Comparison of ENCODE assay signal across 10 mouse cellular contexts in genomic region chr3:95499024-95499423, GRCm38 (mm10). TPM values are rescaled to one million over a fixed set of nuclear protein-coding genes. Genes with fewer than 3 reads are reported as not detected.
DNase-seq lines count a peak whose midpoint lies in the region; ATAC-seq and TF ChIP-seq lines count a peak whose summit lies in the region.
"Had no signal": no experiment of that assay in that cellular context is flagged by ENCODE, and none has a peak within 500 bp of the region (broad histone marks: within the 10 kb centered on the region; RNA-seq: fewer than 3 reads in every experiment).

Ctsk (plus strand) TSS chr3:95499256.

- peaks cover 21% of the 10 kb centered on the region for H3K36me3 ChIP-seq in kidney, embryonic 16.5 days (ENCODE audit: insufficient read depth, low read length)
- H3K36me3 ChIP-seq in embryonic facial prominence, embryonic 14.5 days (ENCODE audit: control insufficient read depth, insufficient read depth, low read length) = peaks cover 32% of the 10 kb centered on the region
- peaks cover 3% of the 10 kb centered on the region; the same call in 1 of the 2 replicates for H3K36me3 ChIP-seq in intestine, embryonic 16.5 days (ENCODE audit: control insufficient read depth, insufficient read depth, low read length)

- H3K27me3 ChIP-seq in kidney, embryonic 16.5 days (ENCODE audit: insufficient read depth, low read length) = no peaks in the 10 kb centered on the region
- no peaks in the 10 kb centered on the region for H3K27me3 ChIP-seq in embryonic facial prominence, embryonic 14.5 days (replicated peaks; ENCODE audit: control insufficient read depth, insufficient read depth, low read length)
- H3K27me3 ChIP-seq in intestine, embryonic 16.5 days (replicated peaks; ENCODE audit: control insufficient read depth, insufficient read depth, low read length) = no peaks in the 10 kb centered on the region

- H3K9ac ChIP-seq in kidney, embryonic 16.5 days (replicated peaks; ENCODE audit: low read length) = no peak within 1 kb of the TSS
- H3K9ac ChIP-seq in embryonic facial prominence, embryonic 14.5 days (ENCODE audit: low read depth, low read length) = peak within 1 kb of the TSS; percentile 48
- no peak within 1 kb of the TSS; the same call in 1 of the 2 replicates for H3K9ac ChIP-seq in intestine, embryonic 16.5 days (ENCODE audit: low read depth, low read length)

- DNase-seq in kidney, postnatal 4 days = no peak
- peak; percentile 68 for DNase-seq in embryonic facial prominence, embryonic 14.5 days (ENCODE audit: low spot score)
- no peak for DNase-seq in cerebellum, postnatal 36 days
- no peak for DNase-seq in layer of hippocampus, postnatal 14 days (ENCODE audit: low spot score in 2 of 2)
- no peak for DNase-seq in T-cell, adult 2 months (ENCODE audit: low spot score)
- DNase-seq: cerebellum, adult 2 months had no signal

- no peak for TF ChIP-seq CTCF in bone marrow macrophage, adult 2 months (IDR thresholded peaks at IDR 0.05; ENCODE audit: low read depth, low read length)

- no peak for ATAC-seq in kidney, embryonic 16.5 days (ENCODE audit: low FRiP score, low TSS enrichment)
- ATAC-seq in embryonic facial prominence, embryonic 14.5 days (ENCODE audit: low read depth) = peak; percentile 74; the same call in 1 of the 2 replicates
- no peak for ATAC-seq in intestine, embryonic 16.5 days

- no peak for TF ChIP-seq POLR2A in bone marrow macrophage, adult 2 months (IDR thresholded peaks at IDR 0.05; ENCODE audit: borderline replicate concordance, low read depth, low read length)

- H3K4me3 ChIP-seq in kidney, embryonic 16.5 days (ENCODE audit: low read length) = no peak within 1 kb of the TSS
- H3K4me3 ChIP-seq in bone marrow macrophage, adult 2 months (ENCODE audit: insufficient read depth, low read length) = no peak within 1 kb of the TSS
- peak within 1 kb of the TSS; percentile 38 for H3K4me3 ChIP-seq in embryonic facial prominence, embryonic 14.5 days (ENCODE audit: low read depth, low read length)
- H3K4me3 ChIP-seq in intestine, embryonic 16.5 days (ENCODE audit: low read length) = peak within 1 kb of the TSS; percentile 23; the same call in 1 of the 2 replicates

- H3K9me3 ChIP-seq in kidney, embryonic 16.5 days (ENCODE audit: low read length) = no peaks in the 10 kb centered on the region
- no peaks in the 10 kb centered on the region for H3K9me3 ChIP-seq in embryonic facial prominence, embryonic 14.5 days (ENCODE audit: control insufficient read depth, low read length)
- no peaks in the 10 kb centered on the region for H3K9me3 ChIP-seq in intestine, embryonic 16.5 days (ENCODE audit: control insufficient read depth, low read length)

- no peak within 1 kb of the TSS for H3K27ac ChIP-seq in kidney, embryonic 16.5 days (ENCODE audit: low read length)
- peak within 1 kb of the TSS; percentile 89 for H3K27ac ChIP-seq in bone marrow macrophage, adult 2 months (ENCODE audit: insufficient read depth, low read depth, low read length)
- H3K27ac ChIP-seq in embryonic facial prominence, embryonic 14.5 days (replicated peaks; ENCODE audit: low read depth, low read length) = peak within 1 kb of the TSS; percentile 76
- no peak within 1 kb of the TSS for H3K27ac ChIP-seq in intestine, embryonic 16.5 days (ENCODE audit: low read length)

- H3K4me2 ChIP-seq in kidney, embryonic 16.5 days (replicated peaks; ENCODE audit: low read depth, low read length) = peak within 1 kb of the TSS; percentile 27
- H3K4me2 ChIP-seq in embryonic facial prominence, embryonic 14.5 days (ENCODE audit: low read depth, low read length) = peak within 1 kb of the TSS; percentile 55
- peak within 1 kb of the TSS; percentile 34 for H3K4me2 ChIP-seq in intestine, embryonic 16.5 days (ENCODE audit: low read depth, low read length)

- 75% methylated on average over 7 of the region's 7 CpGs for WGBS in kidney, embryonic 16.5 days
- 43% methylated on average over 7 of the region's 7 CpGs for WGBS in embryonic facial prominence, embryonic 14.5 days
- 78% methylated on average over 7 of the region's 7 CpGs for WGBS in intestine, embryonic 16.5 days

- no peaks in the 10 kb centered on the region for H3K4me1 ChIP-seq in kidney, embryonic 16.5 days (ENCODE audit: insufficient read depth, low read length)
- H3K4me1 ChIP-seq in bone marrow macrophage, adult 2 months (ENCODE audit: control insufficient read depth, insufficient read depth, low read length) = peaks cover 76% of the 10 kb centered on the region
- peaks cover 7% of the 10 kb centered on the region; the same call in 1 of the 2 replicates for H3K4me1 ChIP-seq in embryonic facial prominence, embryonic 14.5 days (ENCODE audit: control insufficient read depth, insufficient read depth, low read length)
- H3K4me1 ChIP-seq in intestine, embryonic 16.5 days (ENCODE audit: control insufficient read depth, insufficient read depth, low read length) = no peaks in the 10 kb centered on the region

RNA-seq across cellular contexts. Expression of gene Ctsk, which starts in this region (rescaled TPM):
- 5.6 and 8.9 TPM in 2 replicates for polyA plus RNA-seq in kidney, embryonic 16.5 days (2015; fragmentation: Nextera tagmentation; extraction: Ambion mirVana)
- 10.9 and 12.6 TPM in 2 replicates for polyA plus RNA-seq in bone marrow macrophage, adult 2 months (2012; ENCODE audit: insufficient read depth, insufficient read length, missing spikeins)
- polyA plus RNA-seq in embryonic facial prominence, embryonic 14.5 days (2014; fragmentation: Nextera tagmentation; extraction: Ambion mirVana) = 113 and 147 TPM in 2 replicates
- polyA plus RNA-seq in intestine, embryonic 16.5 days (2015; fragmentation: Nextera tagmentation; extraction: Ambion mirVana) = 8.0 and 8.7 TPM in 2 replicates
- 1 to 10 TPM; 7.1 to 8.0 TPM for total RNA-seq in layer of hippocampus, postnatal 14 days (2021)
- total RNA-seq: granulocyte monocyte progenitor cell, adult 5-6 weeks had no signal

Comparison
In these comparisons a context has a peak if more than half of its experiments do, and no peak if none do; other contexts are left out.
1. H3K27ac ChIP-seq: peak in bone marrow macrophage, adult 2 months (single experiment) and embryonic facial prominence, embryonic 14.5 days (single experiment); none in kidney, embryonic 16.5 days (single experiment) and intestine, embryonic 16.5 days (single experiment).
2. H3K4me3 ChIP-seq: peak in embryonic facial prominence, embryonic 14.5 days (single experiment) and intestine, embryonic 16.5 days (single experiment); none in kidney, embryonic 16.5 days (single experiment) and bone marrow macrophage, adult 2 months (single experiment).
3. Peak in every context shown above with its lines, with median percentiles within 50 percentile points of each other: H3K4me2 ChIP-seq.